Mouse (Mus musculus) limb, embryonic 11.5 days (tissue): ENCODE measurements at regions not wholly inside any gene's neighbourhood (a gene's known extent, or its start where the extent isn't known, plus 50 kb on each side); places are given as distances from the start of the nearest gene placed in this dataset.
A peak's percentile ranks its signal among the peaks of the same experiment; 100 is the strongest.
"Not testable (repeated sequence)": the region's sequence is repeated elsewhere in the genome, so short reads cannot be mapped to it uniquely, and the experiment has no call there.

Experiments
- ATAC-seq: fragments of 200-750 bp; cut with Nextera tagmentation; 2 replicates; pipeline ENCODE4 v1.8.0; 2017; ENCODE audit warnings: low read depth; ENCODE audit not compliant: insufficient number of reproducible peaks, low FRiP score, low TSS enrichment
- DNase-seq: peaks from one replicate; pipeline ENCODE4 v3.0.0-alpha.2; 2015; ENCODE audit warnings: low spot score
- H3K27ac ChIP-seq: fragments of 300-500 bp; sonication (generic); replicated peaks from 2 replicates; pipeline ENCODE4 v1.5.1; 2014; ENCODE audit warnings: low read depth, mild to moderate bottlenecking, low read length
- H3K27me3 ChIP-seq: fragments of 300-500 bp; sonication (generic); 2 replicates; pipeline ENCODE4 v1.6.1; 2014; ENCODE audit warnings: mild to moderate bottlenecking, low read length, mixed read lengths; ENCODE audit not compliant: control insufficient read depth, insufficient read depth
- H3K36me3 ChIP-seq: fragments of 300-500 bp; sonication (generic); 2 replicates; pipeline ENCODE4 v1.6.1; 2014; ENCODE audit warnings: mild to moderate bottlenecking, low read length, moderate library complexity, mixed read lengths; ENCODE audit not compliant: control insufficient read depth, insufficient read depth
- H3K4me1 ChIP-seq: fragments of 300-500 bp; sonication (generic); 2 replicates; pipeline ENCODE4 v1.6.1; 2014; ENCODE audit warnings: low read length, mixed read lengths; ENCODE audit not compliant: control insufficient read depth, insufficient read depth
- H3K4me2 ChIP-seq: fragments of 300-500 bp; sonication (generic); 2 replicates; pipeline ENCODE4 v1.6.1; 2014; ENCODE audit warnings: low read depth, mild to moderate bottlenecking, moderate library complexity; ENCODE audit not compliant: severe bottlenecking
- H3K4me3 ChIP-seq: fragments of 300-500 bp; sonication (generic); 2 replicates; pipeline ENCODE4 v1.5.1; 2014; ENCODE audit warnings: low read depth, low read length
- H3K9ac ChIP-seq: fragments of 300-500 bp; sonication (generic); 2 replicates; pipeline ENCODE4 v1.6.1; 2014; ENCODE audit warnings: mild to moderate bottlenecking, low read length
- H3K9me3 ChIP-seq: fragments of 300-500 bp; sonication (generic); 2 replicates; pipeline ENCODE4 v1.6.1; 2016; ENCODE audit warnings: low read length; ENCODE audit not compliant: control insufficient read depth
- WGBS: fragments of 180-500 bp; shearing (Covaris S2); extraction: QIAGEN DNeasy Blood & Tissue Kit; methylation state at CpG from one replicate; pipeline ENCODE4 v1.1.7; 2014; 5-methylcytosine and 5-hydroxymethylcytosine counted together

GRCm38 (mm10) chr7:106296912-106297311 lies 81.8 kb upstream of the Gvin1 start:
- WGBS, result no CpG with 5 or more reads among the region's 1 CpGs
- peak; percentile 60; the same call in 1 of the 2 replicates for ATAC-seq

DNA sequence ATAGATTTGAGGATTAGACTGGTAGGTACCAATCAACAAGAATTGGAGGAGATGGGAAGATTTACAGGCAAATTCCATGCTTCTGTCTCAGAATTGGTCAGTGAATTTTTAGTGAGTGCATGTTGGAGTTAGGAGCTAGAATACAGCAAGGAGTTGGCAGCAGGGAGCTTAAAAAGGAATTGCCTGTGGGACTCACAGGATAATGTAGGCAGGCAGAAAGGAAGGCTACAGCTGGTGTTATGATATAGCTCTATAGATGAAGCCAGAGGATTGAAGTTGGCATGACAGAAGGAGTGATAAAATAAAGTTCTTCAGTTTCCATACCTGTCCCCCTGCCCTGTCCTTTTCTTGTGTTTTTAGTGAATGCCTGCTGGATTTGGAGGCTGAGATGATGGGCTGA lies 69.7 kb upstream of the Gvin1 start:
- H3K9me3 ChIP-seq, H3K4me2 ChIP-seq: not testable (repeated sequence)

More at GRCm38 (mm10) chr7:106296912-106297311, 81.8 kb upstream of the Gvin1 start:
- not testable (repeated sequence) for H3K36me3 ChIP-seq, H3K4me2 ChIP-seq, H3K4me3 ChIP-seq, H3K4me1 ChIP-seq, H3K27ac ChIP-seq, H3K9me3 ChIP-seq, DNase-seq, H3K27me3 ChIP-seq, H3K9ac ChIP-seq

DNA sequence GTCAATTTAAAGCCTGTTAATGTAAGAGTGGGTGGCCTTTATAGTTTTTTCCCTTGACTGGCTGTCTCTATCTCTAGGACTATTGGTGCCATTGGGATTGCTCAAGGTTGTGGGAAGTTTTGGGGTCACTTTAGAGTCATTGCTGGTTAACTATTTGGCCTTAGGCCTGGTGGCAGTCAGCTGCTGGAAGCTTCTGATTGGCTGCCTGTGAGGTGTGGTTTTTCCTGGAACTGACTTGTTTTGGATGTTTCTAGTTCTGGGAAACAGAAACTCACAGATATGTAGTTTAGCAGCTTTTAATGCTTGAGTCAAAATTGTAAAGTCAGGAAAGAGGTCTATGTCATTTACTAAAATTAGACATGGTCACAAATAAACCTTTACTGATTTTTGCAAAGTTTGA lies 64.8 kb upstream of the Gvin1 start:
- DNase-seq, H3K9ac ChIP-seq, H3K4me1 ChIP-seq, H3K4me2 ChIP-seq, ATAC-seq, H3K36me3 ChIP-seq, H3K27ac ChIP-seq, H3K9me3 ChIP-seq, H3K4me3 ChIP-seq, H3K27me3 ChIP-seq: not testable (repeated sequence)

More for the DNA sequence above, 69.7 kb upstream of the Gvin1 start:
- DNase-seq, H3K9ac ChIP-seq, H3K4me1 ChIP-seq, H3K27me3 ChIP-seq, ATAC-seq, H3K27ac ChIP-seq, H3K4me3 ChIP-seq, H3K36me3 ChIP-seq: not testable (repeated sequence)

- WGBS, result 92% methylated on average over 7 of the region's 7 CpGs
- not testable (repeated sequence) for H3K9me3 ChIP-seq, H3K36me3 ChIP-seq, H3K4me1 ChIP-seq, DNase-seq, H3K27ac ChIP-seq, H3K4me3 ChIP-seq, H3K4me2 ChIP-seq, H3K27me3 ChIP-seq, H3K9ac ChIP-seq, ATAC-seq
Observed at GRCm38 (mm10) chr7:106270947-106271346, 55.8 kb upstream of the Gvin1 start.
